Mouse (Mus musculus): Measurements from ENCODE around the gene Wipf3.

Gene Wipf3

GRCm38 (mm10) chr6:54478646-54479324, 49.4 kb downstream of the Wipf3 start:
- DNase-seq: no peak

- no peak for DNase-seq
Observed at GRCm38 (mm10) chr6:54481390-54482112, 52.1 kb downstream of the Wipf3 start.

GRCm38 (mm10) chr6:54485000-54485399, 55.6 kb downstream of the Wipf3 start:
- DNase-seq: no peak

- DNase-seq: no peak
Observed at GRCm38 (mm10) chr6:54485435-54485901, 56.1 kb downstream of the Wipf3 start.

DNA sequence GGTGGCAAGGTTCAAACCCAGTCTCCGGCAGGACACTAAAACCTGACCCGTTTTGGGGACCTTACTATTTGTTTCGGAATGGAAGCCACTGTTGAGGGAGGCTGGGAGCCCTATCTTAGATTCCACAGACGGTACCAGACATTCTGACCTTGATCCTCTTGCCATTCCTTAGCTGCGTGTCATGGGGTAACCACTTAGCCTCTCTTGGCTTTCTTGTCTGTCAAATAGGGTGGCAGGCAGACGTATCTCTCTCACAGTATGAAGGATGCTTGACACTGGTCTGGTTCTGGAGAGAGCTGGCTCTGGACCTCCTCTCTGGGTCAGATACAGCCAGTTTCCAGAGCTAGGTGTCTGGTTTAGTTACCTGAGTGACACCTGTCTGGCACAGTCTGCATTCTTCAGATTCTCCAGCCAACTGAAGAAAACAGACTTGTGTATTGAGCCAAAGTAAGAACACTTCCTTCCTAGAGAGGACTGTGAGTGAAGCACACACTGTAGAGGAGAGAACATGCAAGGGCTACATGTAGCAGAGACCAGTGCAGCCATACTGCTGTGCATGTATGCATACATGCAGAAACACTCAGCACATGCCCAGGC, 56.7 kb downstream of the Wipf3 start:
- DNase-seq: no peak

DNA sequence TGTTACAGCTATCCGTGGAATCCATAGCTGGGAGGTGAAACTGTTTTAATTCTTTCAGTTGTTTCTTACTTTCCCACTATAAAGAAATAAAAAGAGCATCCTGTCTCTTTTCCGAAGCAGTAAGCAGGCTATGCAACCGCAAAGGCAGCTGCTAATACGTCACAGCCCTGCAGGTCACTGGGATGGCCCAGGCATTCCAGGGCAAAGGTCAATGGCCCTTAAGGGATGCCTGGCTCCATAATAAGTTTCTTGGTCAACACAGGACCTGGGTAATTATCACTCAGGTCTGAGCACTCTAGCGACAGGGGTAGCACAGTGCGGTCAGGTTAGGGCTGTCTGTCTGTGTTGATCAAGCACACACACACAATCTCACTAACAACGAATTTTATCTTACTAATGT, 61.7 kb downstream of the Wipf3 start:
- no peak for DNase-seq

GRCm38 (mm10) chr6:54494097-54494496, 64.7 kb downstream of the Wipf3 start:
- DNase-seq: no peak

DNA sequence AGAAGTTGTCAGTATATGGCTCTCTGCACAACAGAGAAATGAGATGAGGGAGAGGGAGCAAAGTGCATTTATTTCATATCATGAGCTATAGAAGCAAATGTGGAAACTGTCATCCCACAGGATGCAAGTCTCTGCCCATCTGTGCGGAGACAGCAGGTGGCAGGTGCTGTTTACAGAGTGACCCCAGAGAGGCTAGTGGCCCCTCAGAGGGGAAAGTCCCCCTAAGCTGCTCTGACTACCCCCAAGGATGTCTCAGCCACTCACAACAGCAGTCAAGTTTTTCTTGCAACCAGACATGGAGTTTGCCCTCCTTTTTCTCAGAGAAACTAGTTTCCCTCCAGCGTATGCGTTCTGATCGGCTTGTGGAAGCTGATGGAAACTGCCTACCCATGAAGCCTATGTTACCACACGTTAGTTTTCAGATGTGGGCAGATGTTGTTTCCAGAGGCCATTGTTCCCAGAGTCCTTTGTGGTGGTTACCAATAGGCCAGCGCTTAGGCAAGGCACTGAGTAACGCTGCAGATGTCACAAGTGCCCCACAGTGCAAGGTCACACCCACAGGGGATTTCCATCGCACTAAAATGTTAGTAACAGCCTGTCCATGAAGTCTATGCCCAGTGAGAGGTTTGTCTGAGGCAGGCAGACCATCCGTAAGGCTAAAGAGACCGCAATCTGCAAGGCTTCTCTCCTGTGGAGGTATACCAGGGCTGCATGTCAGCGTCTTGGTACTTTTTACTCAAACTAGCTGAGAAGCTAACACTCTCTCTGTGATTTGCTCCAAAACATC, 65.4 kb downstream of the Wipf3 start:
- DNase-seq: no peak

DNA sequence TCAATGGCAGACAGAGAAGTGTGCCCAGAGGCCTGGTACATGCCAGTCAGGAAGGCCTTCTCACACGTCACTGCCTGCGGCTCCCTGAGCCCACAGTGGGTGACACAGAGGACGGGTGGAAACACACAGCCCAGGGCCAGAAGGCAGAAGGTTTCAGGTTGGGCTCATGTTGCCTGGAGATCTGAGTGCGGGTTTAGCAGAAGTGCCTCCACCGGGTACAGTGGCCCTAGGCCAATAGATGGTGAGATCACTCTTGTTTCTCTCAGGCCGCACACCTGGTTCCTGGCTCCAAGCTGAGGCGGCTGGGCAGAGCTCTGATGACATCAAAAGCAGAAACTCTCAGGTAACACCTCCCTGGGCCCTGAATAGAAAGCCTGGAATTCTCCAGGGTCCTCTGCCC, 66.8 kb downstream of the Wipf3 start:
- DNase-seq: no peak

- no peak for DNase-seq
Observed at GRCm38 (mm10) chr6:54502661-54503115, 73.3 kb downstream of the Wipf3 start.

GRCm38 (mm10) chr6:54506318-54506717, 76.9 kb downstream of the Wipf3 start:
- no peak for DNase-seq

DNA sequence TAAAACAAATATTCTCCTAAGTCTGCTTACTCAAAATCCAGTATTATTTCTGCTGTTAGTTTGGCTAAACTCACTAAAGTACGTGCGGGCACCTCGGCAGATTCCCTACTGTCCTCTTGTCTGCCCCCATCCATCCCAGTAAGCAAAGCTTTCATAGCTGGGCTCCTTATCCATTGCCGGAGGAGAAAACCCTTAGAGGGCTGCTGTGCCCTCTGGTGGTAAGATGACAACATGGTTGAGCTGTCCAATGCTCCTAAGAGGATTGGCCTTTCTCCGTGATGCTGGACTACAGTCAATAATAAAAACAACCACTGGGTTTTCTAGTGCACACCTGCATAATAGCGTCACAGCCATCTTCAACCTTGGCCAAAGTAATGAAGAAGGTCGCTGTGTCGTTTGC, 77.6 kb downstream of the Wipf3 start:
- DNase-seq: no peak

GRCm38 (mm10) chr6:54507808-54508207, 78.4 kb downstream of the Wipf3 start:
- DNase-seq: no peak

DNA sequence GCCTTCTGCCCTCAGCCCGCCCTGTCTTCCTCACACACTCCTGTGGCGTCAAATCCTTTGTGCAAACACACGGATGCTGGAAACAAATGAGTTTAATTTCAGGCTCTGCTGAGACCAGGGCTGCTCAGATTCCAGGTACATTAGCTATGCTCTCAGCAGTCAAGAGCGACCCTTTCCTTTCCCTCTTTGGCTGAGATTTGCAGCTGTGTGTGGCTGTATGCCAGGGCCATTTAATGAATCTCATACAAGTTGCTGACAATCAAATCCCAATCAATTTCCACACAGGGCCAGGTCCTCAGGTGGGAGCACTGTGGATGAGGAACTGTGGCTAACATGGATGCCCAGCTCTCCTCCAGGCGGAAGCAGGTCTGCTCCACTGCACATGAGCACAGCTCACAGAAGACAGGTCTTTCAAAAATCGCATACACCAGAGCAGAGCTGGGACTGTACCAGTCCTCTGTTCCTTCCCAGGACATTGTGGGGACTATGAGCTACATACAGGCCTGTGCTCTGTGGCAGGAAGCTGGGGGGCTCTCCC, 78.9 kb downstream of the Wipf3 start:
- no peak for DNase-seq

DNA sequence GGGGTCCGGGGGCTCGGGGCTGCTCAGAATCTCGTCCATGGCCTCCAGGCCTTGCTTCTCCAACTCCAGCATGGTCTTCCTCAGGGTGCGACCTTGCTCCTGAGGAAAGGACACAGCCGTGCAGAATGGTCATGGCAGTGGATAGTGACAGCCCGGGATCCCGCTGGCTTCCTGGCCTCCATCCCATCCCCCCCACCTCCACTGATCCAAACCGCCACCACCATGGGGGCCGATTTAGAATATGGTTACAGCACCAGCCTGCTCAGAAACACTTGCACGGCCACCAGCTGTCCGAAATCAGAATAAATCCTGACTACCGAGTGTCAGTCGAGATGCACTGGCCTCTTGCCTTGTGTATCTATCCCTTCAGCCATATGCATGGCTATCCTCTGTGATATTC, 79.9 kb downstream of the Wipf3 start:
- no peak for DNase-seq

DNA sequence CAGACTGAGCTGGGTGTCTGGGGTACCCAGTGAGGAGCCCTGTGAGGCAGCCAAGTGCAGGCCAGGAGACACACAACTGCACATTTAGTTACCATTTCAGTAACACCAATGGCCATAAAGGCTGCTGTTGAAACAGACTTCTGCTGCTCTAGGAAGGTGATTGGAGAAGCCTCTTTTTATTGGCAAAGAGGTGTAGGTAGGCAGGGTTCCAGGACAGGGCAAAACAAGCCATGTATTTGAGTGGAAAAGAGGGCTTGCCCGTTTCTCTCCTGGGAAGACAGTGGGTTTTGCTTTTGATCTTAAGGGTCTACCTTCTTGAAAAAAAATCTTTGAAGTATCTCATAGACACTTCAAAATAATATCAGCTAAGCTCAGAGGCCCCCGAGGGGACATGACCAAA, 82.9 kb downstream of the Wipf3 start:
- DNase-seq: no peak

DNA sequence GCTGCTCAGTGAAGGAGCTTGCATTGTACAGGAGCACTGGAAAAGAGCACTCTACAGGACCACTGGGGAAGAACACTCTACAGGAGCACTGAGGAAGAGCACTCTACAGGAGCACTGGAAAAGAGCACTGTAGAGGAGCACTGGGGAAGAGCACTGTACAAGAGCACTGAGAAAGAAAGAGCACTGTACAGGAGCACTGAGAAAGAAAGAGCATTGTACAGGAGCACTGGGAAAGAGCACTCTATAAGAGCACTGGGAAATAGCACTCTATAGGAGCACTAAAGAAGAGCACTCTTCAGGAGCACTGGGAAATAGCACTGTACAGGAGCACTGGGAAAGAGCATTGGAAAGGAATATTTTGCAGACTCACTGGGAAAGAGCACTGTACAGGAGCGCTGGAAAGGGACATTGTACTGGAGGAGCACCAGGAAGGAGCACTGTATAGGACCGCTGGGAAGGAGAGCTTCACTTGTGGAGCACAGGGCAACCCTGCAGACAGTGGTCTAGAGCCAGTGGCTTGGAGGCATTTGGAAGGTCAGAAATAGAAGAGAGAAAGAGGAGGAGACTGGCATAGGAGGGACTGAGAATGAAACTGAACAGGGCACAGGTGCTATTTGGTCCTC, 87.2 kb downstream of the Wipf3 start:
- DNase-seq: no peak

DNA sequence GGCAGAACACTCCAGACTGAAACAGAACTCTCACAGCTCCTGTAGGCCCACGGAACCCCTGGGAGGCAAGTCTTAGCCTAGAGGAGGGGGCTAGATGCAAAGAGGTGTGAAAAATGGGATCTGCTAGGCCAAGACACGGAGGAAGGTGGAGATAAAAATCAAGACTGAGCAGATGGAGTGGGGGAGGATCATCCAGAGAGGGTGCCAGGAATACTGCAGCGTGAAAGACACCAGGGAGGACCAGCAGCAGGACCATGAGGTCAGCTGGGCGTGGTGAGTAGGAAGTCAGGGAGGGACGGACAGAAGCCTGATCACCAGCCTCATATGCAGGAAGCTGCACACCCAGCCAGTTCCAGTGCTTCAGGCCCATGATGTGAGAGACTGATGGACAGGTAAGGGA, 89.4 kb downstream of the Wipf3 start:
- no peak for DNase-seq

GRCm38 (mm10) chr6:54528666-54529065, 99.3 kb downstream of the Wipf3 start:
- no peak for DNase-seq

DNA sequence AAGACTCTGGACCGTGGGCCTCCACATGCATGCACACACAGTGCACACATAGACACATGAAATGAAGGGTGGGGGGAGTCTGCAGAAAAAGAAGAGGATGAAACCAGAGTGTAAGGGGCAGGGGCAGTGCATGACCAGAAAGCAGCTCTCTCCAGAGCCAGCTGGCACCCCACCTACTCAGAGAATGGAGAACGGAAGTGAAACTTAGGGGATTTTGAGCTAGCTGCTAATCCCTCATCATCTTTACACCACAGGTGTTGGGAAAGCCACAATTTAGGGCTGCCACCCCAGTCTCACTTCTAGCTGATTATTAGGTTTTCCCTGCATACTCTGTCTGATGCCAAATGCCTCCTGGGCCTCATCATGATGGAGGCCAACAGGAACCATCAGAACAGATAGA, 100.8 kb downstream of the Wipf3 start:
- no peak for DNase-seq

DNA sequence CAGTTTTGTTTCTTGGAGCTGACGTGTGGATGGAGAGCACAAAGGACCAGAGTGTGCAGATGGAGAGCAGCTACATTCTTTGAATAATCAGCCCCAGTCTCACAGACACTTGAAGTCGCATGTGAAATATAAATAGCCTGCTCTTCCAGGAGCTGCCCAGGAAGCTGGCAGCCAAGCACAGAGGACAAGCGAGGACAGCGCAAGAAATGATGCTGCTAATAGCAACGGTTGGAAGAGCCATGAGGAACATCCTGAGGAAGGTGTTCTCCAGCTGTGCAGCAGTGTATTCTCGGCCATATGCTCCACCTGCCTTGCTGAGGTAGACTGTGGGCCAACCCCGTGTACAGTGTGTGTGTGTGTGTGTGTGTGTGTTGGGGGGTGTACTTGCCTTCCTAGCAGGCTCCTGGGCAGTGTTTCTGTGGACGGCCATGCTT, 101.7 kb downstream of the Wipf3 start:
- no peak for DNase-seq

GRCm38 (mm10) chr6:54535485-54535884, 106.1 kb downstream of the Wipf3 start:
- DNase-seq: no peak

Data from B cell, adult 2 months (primary cell).